Mouse (Mus musculus) myocyte (in vitro differentiated cells): Measurements from ENCODE around the gene Mapk8ip2. TPM values are rescaled to one million over a fixed set of nuclear protein-coding genes. Genes with fewer than 3 reads are reported as not detected.

Experiments used
- H3K27me3 ChIP-seq: one replicate; pipeline ENCODE4 v1.6.1; 2011; ENCODE audit not compliant: control insufficient read depth, insufficient read depth, insufficient read length
- H3K36me3 ChIP-seq: one replicate; pipeline ENCODE4 v1.6.1; 2011; ENCODE audit not compliant: control insufficient read depth, insufficient read depth
- H3K4me2 ChIP-seq: one replicate; pipeline ENCODE4 v1.6.1; 2011; ENCODE audit warnings: low read depth, control low read depth
- H3K4me3 ChIP-seq: one replicate; pipeline ENCODE4 v1.5.1; 2011; ENCODE audit warnings: mild to moderate bottlenecking, control low read depth, moderate library complexity
- H3K79me2 ChIP-seq: one replicate; pipeline ENCODE4 v1.6.1; 2011; ENCODE audit not compliant: control insufficient read depth, insufficient read depth
- H3ac ChIP-seq: one replicate; pipeline ENCODE4 v1.6.1; 2011; ENCODE audit not compliant: control insufficient read depth, insufficient read length
- CEBPB ChIP-seq: IDR thresholded peaks from 2 replicates; pipeline ENCODE4 v1.6.1; 2011; ENCODE audit warnings: mild to moderate bottlenecking, moderate library complexity; ENCODE audit not compliant: poor library complexity, insufficient read depth, severe bottlenecking
- E2F4 ChIP-seq: IDR thresholded peaks from one replicate; pipeline ENCODE4 v1.6.1; 2011; ENCODE audit warnings: mild to moderate bottlenecking, control low read depth, moderate library complexity; ENCODE audit not compliant: insufficient read depth
- MAX ChIP-seq: IDR thresholded peaks from one replicate; pipeline ENCODE4 v1.6.1; 2011; ENCODE audit warnings: low read depth, mild to moderate bottlenecking, control low read depth
- MYOD1 ChIP-seq, 3 experiments: IDR thresholded peaks; one replicate each; pipeline ENCODE4 v1.6.1; 2011; ENCODE audit warnings: control low read depth in 2 of 3, low read depth in 2 of 3, mild to moderate bottlenecking in 2 of 3, moderate library complexity in 1 of 3; ENCODE audit not compliant: insufficient read length in 2 of 3, control insufficient read depth in 1 of 3
- MYOG ChIP-seq, 3 experiments: IDR thresholded peaks; one replicate each; pipeline ENCODE4 v1.6.1; 2011; ENCODE audit warnings: control low read depth in 2 of 3, low read depth in 2 of 3, mild to moderate bottlenecking in 2 of 3; ENCODE audit not compliant: insufficient read length in 2 of 3, control insufficient read depth in 1 of 3, insufficient read depth in 1 of 3
- POLR2A ChIP-seq: IDR thresholded peaks from one replicate; pipeline ENCODE4 v1.6.1; 2011; ENCODE audit warnings: low read depth, mild to moderate bottlenecking, control low read depth, moderate library complexity; ENCODE audit not compliant: insufficient read length
- POLR2AphosphoS2 ChIP-seq: IDR thresholded peaks from one replicate; pipeline ENCODE4 v1.6.1; 2011; ENCODE audit warnings: low read depth, control low read depth; ENCODE audit not compliant: insufficient read length
- REST ChIP-seq: IDR thresholded peaks from one replicate; pipeline ENCODE4 v1.6.1; 2011; ENCODE audit warnings: mild to moderate bottlenecking, control low read depth, moderate library complexity; ENCODE audit not compliant: insufficient read depth, insufficient read length
- SRF ChIP-seq: IDR thresholded peaks from one replicate; pipeline ENCODE4 v1.6.1; 2011; ENCODE audit warnings: low read depth; ENCODE audit not compliant: control insufficient read depth, insufficient read length
- TCF12 ChIP-seq: IDR thresholded peaks from one replicate; pipeline ENCODE4 v1.6.1; 2011; ENCODE audit warnings: mild to moderate bottlenecking, control low read depth; ENCODE audit not compliant: poor library complexity, insufficient read depth, severe bottlenecking
- TCF3 ChIP-seq: IDR thresholded peaks from one replicate; pipeline ENCODE4 v1.6.1; 2011; ENCODE audit warnings: low read depth, control low read depth; ENCODE audit not compliant: insufficient read length
- USF1 ChIP-seq: IDR thresholded peaks from one replicate; pipeline ENCODE4 v1.6.1; 2011; ENCODE audit warnings: low read depth, mild to moderate bottlenecking, control low read depth, moderate library complexity
- polyA plus RNA-seq: library from polyadenylated mRNA; unstranded; fragments of >200 nt; fragmentation: generic; extraction: Trizol; gene quantifications from one replicate; pipeline ENCODE4 v1.2.1, GENCODE M21; 2012; ENCODE audit warnings: missing spikeins

Gene Mapk8ip2
- polyA plus RNA-seq, 1 experiment: 0.01 TPM

- peak within 1 kb of the TSS; percentile 11 for H3ac ChIP-seq
- H3K4me3 ChIP-seq: peak within 1 kb of the TSS; percentile 46
- TF ChIP-seq SRF: no peak
- TF ChIP-seq REST: no peak
- TF ChIP-seq MAX: no peak
- no peak for TF ChIP-seq E2F4
- no peak for TF ChIP-seq TCF3
- TF ChIP-seq TCF12: no peak
- no peak for TF ChIP-seq CEBPB
- TF ChIP-seq USF1: no peak
- no peak for TF ChIP-seq MYOD1 (IDR thresholded peaks at IDR 0.05; ENCODE audit: control insufficient read depth in 1 of 3, insufficient read length in 2 of 3, low read depth in 2 of 3)
- no peak for TF ChIP-seq POLR2A
- no peak for TF ChIP-seq MYOG (IDR thresholded peaks at IDR 0.05; ENCODE audit: control insufficient read depth in 1 of 3, insufficient read depth in 1 of 3, insufficient read length in 2 of 3, low read depth in 2 of 3)
- no peak for TF ChIP-seq POLR2AphosphoS2
- H3K36me3 ChIP-seq: no peaks in the 10 kb centered on the region
- no peaks in the 10 kb centered on the region for H3K27me3 ChIP-seq
- H3K4me2 ChIP-seq: peak within 1 kb of the TSS; percentile 92
- H3K79me2 ChIP-seq: no peaks in the 10 kb centered on the region
Observed at GRCm38 (mm10) chr15:89477091-89477491, 23.4 kb downstream of the Mapk8ip2 start, which contains the start of gene Arsa. TSS of gene Arsa (minus strand) at chr15:89477425.

- no peaks in the 10 kb centered on the region for H3K27me3 ChIP-seq
- H3K4me2 ChIP-seq: no peak overlapping the region
- no peak overlapping the region for H3ac ChIP-seq
- no peaks in the 10 kb centered on the region for H3K36me3 ChIP-seq
- no peak overlapping the region for H3K4me3 ChIP-seq
- no peaks in the 10 kb centered on the region for H3K79me2 ChIP-seq
- TF ChIP-seq POLR2A: no peak
- no peak for TF ChIP-seq POLR2AphosphoS2
- TF ChIP-seq MYOG (IDR thresholded peaks at IDR 0.05; ENCODE audit: control insufficient read depth in 1 of 3, insufficient read depth in 1 of 3, insufficient read length in 2 of 3, low read depth in 2 of 3): no peak
- TF ChIP-seq REST: no peak
- no peak for TF ChIP-seq TCF12
- TF ChIP-seq USF1: no peak
- TF ChIP-seq CEBPB: no peak
- TF ChIP-seq TCF3: no peak
Observed at GRCm38 (mm10) chr15:89477806-89478205, 24.1 kb downstream of the Mapk8ip2 start.

- Histone ChIP-seq H3K4me2 (no peak overlapping the region), H3K27me3 (no peaks in the 10 kb centered on the region), H3K4me3 (no peak overlapping the region), H3K36me3 (no peaks in the 10 kb centered on the region), H3ac (no peak overlapping the region), H3K79me2 (no peaks in the 10 kb centered on the region)
- no peak for TF ChIP-seq TCF3
- no peak for TF ChIP-seq REST
- TF ChIP-seq CEBPB: no peak
- TF ChIP-seq MYOG (IDR thresholded peaks at IDR 0.05; ENCODE audit: control insufficient read depth in 1 of 3, insufficient read depth in 1 of 3, insufficient read length in 2 of 3, low read depth in 2 of 3): no peak
- TF ChIP-seq TCF12: no peak
- no peak for TF ChIP-seq POLR2A
- TF ChIP-seq USF1: no peak
- TF ChIP-seq MYOD1 (IDR thresholded peaks at IDR 0.05; ENCODE audit: control insufficient read depth in 1 of 3, insufficient read length in 2 of 3, low read depth in 2 of 3): no peak
- no peak for TF ChIP-seq E2F4
- TF ChIP-seq MAX: no peak
- no peak for TF ChIP-seq SRF
- TF ChIP-seq POLR2AphosphoS2: no peak
Observed at GRCm38 (mm10) chr15:89478622-89479021, 24.9 kb downstream of the Mapk8ip2 start.

- no peak overlapping the region for H3ac ChIP-seq
- H3K36me3 ChIP-seq: no peaks in the 10 kb centered on the region
- TF ChIP-seq USF1 (peak; percentile 85), SRF (no peak), CEBPB (peak; percentile 61; the same call in 1 of the 2 replicates)
- no peaks in the 10 kb centered on the region for H3K79me2 ChIP-seq
- peak overlapping the region; percentile 49 for H3K4me2 ChIP-seq
- H3K4me3 ChIP-seq: no peak overlapping the region
- H3K27me3 ChIP-seq: no peaks in the 10 kb centered on the region
Observed at GRCm38 (mm10) chr15:89480584-89480983, 26.9 kb downstream of the Mapk8ip2 start.

GRCm38 (mm10) chr15:89488182-89488581 lies 34.5 kb downstream of the Mapk8ip2 start:
- Histone ChIP-seq H3K4me3 (no peak overlapping the region), H3K36me3 (no peaks in the 10 kb centered on the region), H3ac (no peak overlapping the region), H3K4me2 (peak overlapping the region; percentile 82), H3K27me3 (no peaks in the 10 kb centered on the region), H3K79me2 (no peaks in the 10 kb centered on the region)
- TF ChIP-seq CEBPB (no peak), MYOD1 (IDR thresholded peaks at IDR 0.05; ENCODE audit: control insufficient read depth in 1 of 3, insufficient read length in 2 of 3, low read depth in 2 of 3) (peak in 2 of 3 experiments; percentile 75 to 86), POLR2A (no peak), MAX (no peak), TCF12 (no peak)
